Mouse (Mus musculus) E14TG2a.4 (cell line): Measurements from ENCODE around the gene Tmem89.

Experiments
- CTCF ChIP-seq: conservative IDR thresholded peaks from 2 replicates; pipeline ENCODE4 v1.5.1; 2014; ENCODE audit warnings: low read length
- POU5F1 ChIP-seq: IDR thresholded peaks from 2 replicates; pipeline ENCODE4 v1.6.1; 2014; ENCODE audit warnings: low read length, borderline replicate concordance

DNA sequence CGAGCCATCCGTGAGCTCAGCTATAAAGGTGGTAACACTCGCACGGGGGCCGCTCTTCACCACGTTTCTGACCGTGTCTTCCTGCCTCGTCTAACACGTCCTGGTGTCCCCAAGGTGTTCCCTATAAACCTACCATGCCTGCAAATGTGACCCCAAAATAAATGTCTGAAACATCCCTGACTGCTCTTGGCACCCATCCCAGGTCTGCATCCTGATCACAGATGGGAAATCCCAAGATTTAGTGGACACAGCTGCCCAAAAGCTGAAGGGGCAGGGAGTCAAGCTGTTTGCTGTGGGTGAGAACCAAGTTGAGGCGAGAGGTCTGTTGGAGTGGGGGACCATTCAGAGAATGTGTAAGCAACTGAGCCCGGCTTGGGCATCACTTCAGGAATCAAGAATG lies 40.8 kb downstream of the Tmem89 start:
- TF ChIP-seq POU5F1 = no peak
- TF ChIP-seq CTCF = no peak
